In the genomic region with DNA sequence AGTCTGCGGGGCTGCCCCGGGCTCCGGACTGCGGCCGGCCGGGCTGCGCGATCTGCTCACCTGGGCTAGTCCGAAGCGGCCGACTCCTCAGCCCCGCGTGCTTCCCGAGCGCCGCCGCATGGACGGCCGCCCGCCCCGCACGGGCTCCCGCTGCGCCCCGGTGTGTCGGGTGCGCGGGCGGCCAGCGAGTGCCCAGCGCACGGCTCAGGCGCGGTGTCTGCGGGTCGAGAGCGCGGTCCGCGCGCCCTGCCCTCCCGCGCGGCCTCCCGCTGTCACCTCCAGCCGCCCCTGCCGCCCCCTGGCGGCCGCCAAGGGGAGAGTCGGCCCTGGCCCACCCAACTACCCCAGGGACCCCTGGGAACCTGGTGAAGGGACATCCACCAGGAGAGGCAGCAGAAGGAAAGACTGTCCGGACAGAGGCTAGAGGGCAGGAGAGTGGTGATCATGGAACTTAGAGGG, we compare ENCODE assay signal across 7 mouse cellular contexts. TPM values are rescaled to one million over a fixed set of nuclear protein-coding genes. Genes with fewer than 3 reads are reported as not detected.
DNase-seq lines count a peak whose midpoint lies in the region; ATAC-seq lines count a peak whose summit lies in the region.

A gene (minus strand): TSS at position 241 of the 459 bp plus-strand sequence.

- H3K4me2 ChIP-seq in forebrain, embryonic 16.5 days (ENCODE audit: low read length) = peak within 1 kb of the TSS; percentile 76
- peak within 1 kb of the TSS; percentile 85 for H3K4me2 ChIP-seq in hindbrain, embryonic 12.5 days (replicated peaks)

- peak; percentile 79 for DNase-seq in ZHBTc4 (ENCODE audit: low read depth, low spot score)
- DNase-seq in cerebellum, adult 11 months = peak; percentile 21
- peak; percentile 11 to 15 for DNase-seq in left cerebral cortex, adult 8-10 months (ENCODE audit: low spot score in 2 of 2)
- peak; percentile 46 for DNase-seq in right cerebral cortex, postnatal 4 days

- no peaks in the 10 kb centered on the region for H3K36me3 ChIP-seq in forebrain, embryonic 16.5 days (ENCODE audit: control insufficient read depth, insufficient read depth)
- H3K36me3 ChIP-seq in hindbrain, embryonic 12.5 days = no peaks in the 10 kb centered on the region
- H3K36me3 ChIP-seq in megakaryocyte, embryonic 14.5 days (replicated peaks; ENCODE audit: low read length) = no peaks in the 10 kb centered on the region

- H3K4me1 ChIP-seq in forebrain, embryonic 16.5 days (replicated peaks; ENCODE audit: control insufficient read depth, insufficient read depth, low read length) = peaks cover 16% of the 10 kb centered on the region
- H3K4me1 ChIP-seq in hindbrain, embryonic 12.5 days = peaks cover 49% of the 10 kb centered on the region
- H3K4me1 ChIP-seq in megakaryocyte, embryonic 14.5 days = peaks cover 26% of the 10 kb centered on the region

- WGBS in forebrain, embryonic 16.5 days = 0% methylated on average over 38 of the region's 51 CpGs
- under 1% methylated on average over 48 of the region's 51 CpGs for WGBS in hindbrain, embryonic 12.5 days

- no peak within 1 kb of the TSS for H3K27ac ChIP-seq in forebrain, embryonic 16.5 days (ENCODE audit: low read length)
- H3K27ac ChIP-seq in hindbrain, embryonic 12.5 days = no peak within 1 kb of the TSS

- peak; percentile 45; the same call in 1 of the 2 replicates for ATAC-seq in forebrain, embryonic 16.5 days
- ATAC-seq in hindbrain, embryonic 12.5 days (ENCODE audit: low FRiP score) = peak; percentile 17; the same call in 1 of the 2 replicates

- peak within 1 kb of the TSS; percentile 64 for H3K9ac ChIP-seq in forebrain, embryonic 16.5 days (replicated peaks; ENCODE audit: low read depth, low read length)
- peak within 1 kb of the TSS; percentile 66 for H3K9ac ChIP-seq in hindbrain, embryonic 12.5 days

- H3K4me3 ChIP-seq in forebrain, embryonic 16.5 days (replicated peaks; ENCODE audit: low read length) = peak within 1 kb of the TSS; percentile 56
- peak within 1 kb of the TSS; percentile 56 for H3K4me3 ChIP-seq in hindbrain, embryonic 12.5 days
- peak within 1 kb of the TSS; percentile 90 for H3K4me3 ChIP-seq in megakaryocyte, embryonic 14.5 days (replicated peaks)

- no peaks in the 10 kb centered on the region for H3K9me3 ChIP-seq in forebrain, embryonic 16.5 days (ENCODE audit: control insufficient read depth, low read length)
- H3K9me3 ChIP-seq in hindbrain, embryonic 12.5 days (replicated peaks) = no peaks in the 10 kb centered on the region
- H3K9me3 ChIP-seq in megakaryocyte, embryonic 14.5 days = no peaks in the 10 kb centered on the region

- H3K27me3 ChIP-seq in forebrain, embryonic 16.5 days (replicated peaks; ENCODE audit: control insufficient read depth, insufficient read depth, low read length) = peaks cover 12% of the 10 kb centered on the region
- H3K27me3 ChIP-seq in hindbrain, embryonic 12.5 days = peaks cover 45% of the 10 kb centered on the region
- H3K27me3 ChIP-seq in megakaryocyte, embryonic 14.5 days (replicated peaks) = peaks cover 51% of the 10 kb centered on the region

RNA-seq across cellular contexts. Expression of the gene that starts here (rescaled TPM):
- 5.0 and 5.9 TPM in 2 replicates for polyA plus RNA-seq in forebrain, embryonic 16.5 days (2015; fragmentation: Nextera tagmentation; extraction: Ambion mirVana)
- 9.3 and 11.6 TPM in 2 replicates for polyA plus RNA-seq in hindbrain, embryonic 12.5 days (2016; fragmentation: Nextera tagmentation; extraction: Ambion mirVana)
- 1 to 10 TPM; 5.3 to 6.3 (median 5.9) TPM for total RNA-seq in left cerebral cortex, adult 8-10 months (2022)
- 0.65 and 0.69 TPM in 2 replicates for polyA plus RNA-seq in megakaryocyte, embryonic 14.5 days (2012; ENCODE audit: insufficient read depth, low replicate concordance)

Comparison
In these comparisons a context has a peak if more than half of its experiments do, and no peak if none do; other contexts are left out.
1. DNase-seq: peak in every context shown above with its lines; median percentile 79 in ZHBTc4; 46 in right cerebral cortex, postnatal 4 days; 21 in cerebellum, adult 11 months; 13 in left cerebral cortex, adult 8-10 months.